Mouse (Mus musculus) forebrain, embryonic 10.5 days (tissue): ENCODE data around the gene Sbsn. TPM values are rescaled to one million over a fixed set of nuclear protein-coding genes. Genes with fewer than 3 reads are reported as not detected.
A peak's percentile ranks its signal among the peaks of the same experiment; 100 is the strongest.

Experiments
- DNase-seq: peaks from one replicate; pipeline ENCODE4 v3.0.0-alpha.2; 2017; ENCODE audit warnings: low spot score; ENCODE audit errors: extremely low spot score
- H3K27ac ChIP-seq: fragments of 300-500 bp; sonication (generic); 2 replicates; pipeline ENCODE4 v1.5.1; 2016; ENCODE audit warnings: mild to moderate bottlenecking
- H3K27me3 ChIP-seq: fragments of 300-500 bp; sonication (generic); 2 replicates; pipeline ENCODE4 v1.6.1; 2016; ENCODE audit warnings: mild to moderate bottlenecking; ENCODE audit not compliant: poor library complexity, severe bottlenecking
- H3K36me3 ChIP-seq: fragments of 300-500 bp; sonication (generic); replicated peaks from 2 replicates; pipeline ENCODE4 v1.6.1; 2016; ENCODE audit warnings: mild to moderate bottlenecking, moderate library complexity
- H3K4me1 ChIP-seq: fragments of 300-500 bp; sonication (generic); 2 replicates; pipeline ENCODE4 v1.6.1; 2016
- H3K4me3 ChIP-seq: fragments of 300-500 bp; sonication (generic); 2 replicates; pipeline ENCODE4 v1.5.1; 2016; ENCODE audit warnings: mild to moderate bottlenecking, moderate library complexity
- H3K9me3 ChIP-seq: fragments of 300-500 bp; sonication (generic); 2 replicates; pipeline ENCODE4 v1.6.1; 2016; ENCODE audit warnings: mild to moderate bottlenecking, moderate library complexity
- WGBS: fragments of 180-500 bp; shearing (Covaris S2); methylation state at CpG from one replicate; pipeline ENCODE4 v1.1.7; 2016; 5-methylcytosine and 5-hydroxymethylcytosine counted together
- polyA plus RNA-seq: library from polyadenylated mRNA; unstranded; fragments of >200 nt; fragmentation: Nextera tagmentation; extraction: Ambion mirVana; gene quantifications from 2 replicates; pipeline ENCODE4 v1.2.1, GENCODE M21; 2016

The Sbsn gene
- polyA plus RNA-seq, result 0.73 and 1.0 TPM in 2 replicates

GRCm38 (mm10) chr7:30751086-30751669 is at the start of gene Sbsn:
Sbsn (plus strand) TSS chr7:30751471.
- no peak for DNase-seq
- peak within 1 kb of the TSS; percentile 5; the same call in 1 of the 2 replicates for H3K27ac ChIP-seq
- peaks cover 36% of the 10 kb centered on the region for H3K36me3 ChIP-seq
- no peak within 1 kb of the TSS for H3K4me3 ChIP-seq
- H3K4me1 ChIP-seq, result no peaks in the 10 kb centered on the region
- H3K9me3 ChIP-seq, result peaks cover 9% of the 10 kb centered on the region; the same call in 1 of the 2 replicates
- 82% methylated on average over 5 of the region's 5 CpGs for WGBS
- no peaks in the 10 kb centered on the region for H3K27me3 ChIP-seq

DNA sequence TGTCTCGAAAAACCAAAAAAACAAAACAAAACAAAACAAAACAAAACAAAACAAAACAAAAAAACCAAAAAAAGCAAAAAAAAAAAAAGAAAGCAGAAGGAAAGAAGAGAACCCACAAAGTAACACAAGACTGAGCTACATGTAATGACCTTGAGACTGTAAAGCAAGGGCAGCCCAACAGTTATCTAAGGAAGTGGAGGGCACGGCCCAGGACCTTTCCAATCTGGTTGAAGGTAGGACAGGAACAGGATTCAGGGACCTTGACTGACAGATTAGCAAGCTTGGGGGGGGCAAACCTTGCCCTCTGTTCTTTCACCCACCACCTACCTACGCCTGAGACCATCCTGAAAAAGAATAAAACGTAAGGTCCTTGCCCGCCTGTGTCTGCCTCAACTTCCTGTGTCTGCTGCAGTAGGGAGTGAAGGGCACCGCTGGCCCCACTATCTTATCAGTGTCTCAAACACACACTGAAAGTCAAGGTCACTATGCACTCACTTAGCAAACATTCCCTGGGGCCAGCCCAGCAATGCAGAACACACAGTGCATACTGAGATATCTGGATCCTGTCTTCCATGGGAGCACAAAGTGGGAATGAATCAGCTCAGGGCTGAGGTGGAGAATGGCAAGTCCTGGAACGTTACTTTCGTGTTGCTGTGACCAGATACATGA is 44.9 kb upstream of the Sbsn start:
- Histone ChIP-seq H3K9me3 (no peaks in the 10 kb centered on the region), H3K27me3 (no peaks in the 10 kb centered on the region), H3K4me1 (no peaks in the 10 kb centered on the region), H3K27ac (no peak overlapping the region), H3K36me3 (no peaks in the 10 kb centered on the region), H3K4me3 (no peak overlapping the region)
- WGBS, result 83% methylated on average over 8 of the region's 8 CpGs
- no peak for DNase-seq

DNA sequence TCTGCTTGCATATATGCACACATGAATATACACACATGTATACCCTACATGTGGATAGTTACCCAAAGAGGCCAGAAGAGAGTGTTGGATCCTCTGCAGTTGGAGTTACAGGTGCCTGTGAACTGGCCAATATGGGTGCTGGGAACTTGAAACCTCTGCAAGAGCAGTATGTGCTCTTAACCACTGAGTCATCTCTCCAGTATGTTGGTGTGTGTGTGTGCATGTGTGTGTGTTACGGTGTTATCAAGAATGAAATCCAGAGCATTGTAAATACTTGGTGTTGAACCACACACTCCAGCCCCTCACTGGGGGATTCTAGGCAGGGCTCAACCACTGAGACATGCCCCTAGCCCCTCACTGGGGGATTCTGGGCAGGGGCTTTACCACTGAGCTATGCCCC is 43.8 kb upstream of the Sbsn start:
- H3K4me3 ChIP-seq, result no peak overlapping the region
- H3K9me3 ChIP-seq, result no peaks in the 10 kb centered on the region
- 88% methylated on average over 1 of the region's 1 CpGs for WGBS
- H3K4me1 ChIP-seq, result no peaks in the 10 kb centered on the region
- no peak for DNase-seq
- no peaks in the 10 kb centered on the region for H3K36me3 ChIP-seq
- no peak overlapping the region for H3K27ac ChIP-seq
- H3K27me3 ChIP-seq, result no peaks in the 10 kb centered on the region

- 86% methylated on average over 3 of the region's 3 CpGs for WGBS
- DNase-seq, result no peak
These were observed 39.3 kb upstream of the Sbsn start, which contains the start of gene Atp4a for GRCm38 (mm10) chr7:30711942-30712341. Atp4a (plus strand) TSS chr7:30712209.

GRCm38 (mm10) chr7:30717006-30717715 is 34.1 kb upstream of the Sbsn start:
- H3K27ac ChIP-seq, result peak overlapping the region; percentile 62; the same call in 1 of the 2 replicates
- peak; percentile 89 for DNase-seq
- H3K27me3 ChIP-seq, result peaks cover 49% of the 10 kb centered on the region
- H3K4me3 ChIP-seq, result peak overlapping the region; percentile 54
- peaks cover 14% of the 10 kb centered on the region for H3K4me1 ChIP-seq
- no peaks in the 10 kb centered on the region for H3K9me3 ChIP-seq
- H3K36me3 ChIP-seq, result no peaks in the 10 kb centered on the region
- 1% methylated on average over 43 of the region's 43 CpGs for WGBS

More at GRCm38 (mm10) chr7:30711942-30712341, 39.3 kb upstream of the Sbsn start, which contains the start of gene Atp4a:
- H3K9me3 ChIP-seq, result no peaks in the 10 kb centered on the region
- H3K4me1 ChIP-seq, result peaks cover 3% of the 10 kb centered on the region
- no peak within 1 kb of the TSS for H3K4me3 ChIP-seq
- H3K27me3 ChIP-seq, result peaks cover 23% of the 10 kb centered on the region
- no peaks in the 10 kb centered on the region for H3K36me3 ChIP-seq
- H3K27ac ChIP-seq, result no peak within 1 kb of the TSS

- H3K27me3 ChIP-seq, result peaks cover 49% of the 10 kb centered on the region
- H3K4me1 ChIP-seq, result peaks cover 14% of the 10 kb centered on the region
- WGBS, result 9% methylated on average over 14 of the region's 14 CpGs
- no peaks in the 10 kb centered on the region for H3K9me3 ChIP-seq
- peak overlapping the region; percentile 62; the same call in 1 of the 2 replicates for H3K27ac ChIP-seq
- peak overlapping the region; percentile 54 for H3K4me3 ChIP-seq
- H3K36me3 ChIP-seq, result no peaks in the 10 kb centered on the region
- DNase-seq, result no peak
These were observed 33.6 kb upstream of the Sbsn start for GRCm38 (mm10) chr7:30717716-30718046.

DNA sequence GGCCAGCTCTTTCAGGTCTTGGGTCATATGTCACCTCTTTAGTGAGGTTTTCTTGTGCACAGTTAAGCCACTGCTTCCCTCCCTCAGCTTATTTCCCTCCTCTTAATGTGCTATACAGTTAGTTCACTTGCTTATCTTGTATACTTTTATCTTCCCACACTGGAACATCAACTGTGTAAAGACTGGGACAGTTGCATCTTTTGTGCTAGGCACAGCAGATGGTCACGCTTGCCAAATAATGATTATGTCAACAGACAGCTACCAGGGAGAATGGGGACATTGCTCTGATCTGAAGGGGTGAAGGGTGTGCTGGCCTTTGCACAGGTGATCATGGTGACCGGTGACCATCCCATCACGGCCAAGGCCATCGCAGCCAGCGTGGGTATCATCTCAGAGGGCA is 31.6 kb upstream of the Sbsn start:
- Histone ChIP-seq H3K27ac (no peak overlapping the region), H3K27me3 (peaks cover 48% of the 10 kb centered on the region), H3K4me1 (peaks cover 27% of the 10 kb centered on the region), H3K36me3 (no peaks in the 10 kb centered on the region), H3K4me3 (no peak overlapping the region), H3K9me3 (no peaks in the 10 kb centered on the region)
- WGBS, result 98% methylated on average over 5 of the region's 5 CpGs
- no peak for DNase-seq

DNA sequence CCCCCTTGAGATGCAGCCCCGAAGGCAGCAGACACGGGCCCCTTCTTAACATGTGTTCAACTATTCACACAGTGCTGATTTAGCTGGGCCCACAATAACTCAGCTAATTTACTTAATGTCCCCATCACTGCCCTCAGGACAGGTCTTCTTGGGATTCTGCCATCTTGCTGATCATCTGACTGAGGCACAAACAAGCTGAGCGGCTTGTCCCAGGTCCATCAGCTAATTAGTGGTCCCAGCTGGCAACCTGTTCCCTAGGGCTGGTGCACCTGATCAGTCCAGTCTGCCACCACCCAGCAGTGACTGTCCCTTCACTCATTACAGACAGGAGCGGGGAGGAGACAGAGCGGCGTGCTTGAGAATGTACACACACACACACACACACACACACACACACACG is 30.0 kb upstream of the Sbsn start:
- H3K36me3 ChIP-seq, result peaks cover 12% of the 10 kb centered on the region
- H3K27me3 ChIP-seq, result peaks cover 32% of the 10 kb centered on the region
- H3K27ac ChIP-seq, result no peak overlapping the region
- DNase-seq, result no peak
- no peaks in the 10 kb centered on the region for H3K9me3 ChIP-seq
- WGBS, result 88% methylated on average over 7 of the region's 7 CpGs
- no peak overlapping the region for H3K4me3 ChIP-seq
- peaks cover 30% of the 10 kb centered on the region for H3K4me1 ChIP-seq

- H3K4me1 ChIP-seq, result peaks cover 23% of the 10 kb centered on the region
- peaks cover 11% of the 10 kb centered on the region for H3K27me3 ChIP-seq
- H3K27ac ChIP-seq, result no peak overlapping the region
- WGBS, result 76% methylated on average over 6 of the region's 6 CpGs
- H3K9me3 ChIP-seq, result no peaks in the 10 kb centered on the region
- DNase-seq, result no peak
- peaks cover 30% of the 10 kb centered on the region for H3K36me3 ChIP-seq
- H3K4me3 ChIP-seq, result no peak overlapping the region
These were observed 27.9 kb upstream of the Sbsn start for GRCm38 (mm10) chr7:30723274-30723953.

GRCm38 (mm10) chr7:30728214-30728613 is 23.1 kb upstream of the Sbsn start:
- WGBS, result 87% methylated on average over 6 of the region's 6 CpGs
- Histone ChIP-seq H3K27ac (no peak overlapping the region), H3K9me3 (no peaks in the 10 kb centered on the region), H3K27me3 (no peaks in the 10 kb centered on the region), H3K36me3 (peaks cover 47% of the 10 kb centered on the region), H3K4me1 (peaks cover 35% of the 10 kb centered on the region), H3K4me3 (peak overlapping the region; percentile 88)
- DNase-seq, result no peak

GRCm38 (mm10) chr7:30728739-30729395 is 22.4 kb upstream of the Sbsn start:
- peaks cover 29% of the 10 kb centered on the region for H3K4me1 ChIP-seq
- H3K27ac ChIP-seq, result peak overlapping the region; percentile 91
- no peaks in the 10 kb centered on the region for H3K9me3 ChIP-seq
- H3K27me3 ChIP-seq, result no peaks in the 10 kb centered on the region
- H3K4me3 ChIP-seq, result peak overlapping the region; percentile 88
- WGBS, result 9% methylated on average over 26 of the region's 26 CpGs
- no peak for DNase-seq
- peaks cover 54% of the 10 kb centered on the region for H3K36me3 ChIP-seq

- H3K27me3 ChIP-seq, result no peaks in the 10 kb centered on the region
- H3K4me1 ChIP-seq, result peaks cover 27% of the 10 kb centered on the region
- H3K36me3 ChIP-seq, result peaks cover 60% of the 10 kb centered on the region
- peak; percentile 92 for DNase-seq
- under 1% methylated on average over 60 of the region's 60 CpGs for WGBS
- H3K9me3 ChIP-seq, result no peaks in the 10 kb centered on the region
- H3K4me3 ChIP-seq, result peak within 1 kb of the TSS; percentile 88
- peak within 1 kb of the TSS; percentile 91 for H3K27ac ChIP-seq
These were observed 21.7 kb upstream of the Sbsn start, which contains the start of gene Tmem147 for GRCm38 (mm10) chr7:30729396-30730063. Tmem147 (minus strand) TSS chr7:30729540.
